Mouse (Mus musculus) erythroblast, embryonic 14.5 days (primary cell): ENCODE measurements around the gene Apex1. TPM values are rescaled to one million over a fixed set of nuclear protein-coding genes. Genes with fewer than 3 reads are reported as not detected.

Source experiments
- H3K27me3 ChIP-seq: 2 replicates; pipeline ENCODE4 v1.6.1; 2012; ENCODE audit warnings: inconsistent platforms; ENCODE audit not compliant: control insufficient read depth
- H3K36me3 ChIP-seq: 2 replicates; pipeline ENCODE4 v1.6.1; 2012; ENCODE audit warnings: mild to moderate bottlenecking, inconsistent platforms; ENCODE audit not compliant: control insufficient read depth
- H3K4me1 ChIP-seq: 2 replicates; pipeline ENCODE4 v1.6.1; 2012; ENCODE audit warnings: inconsistent platforms; ENCODE audit not compliant: control insufficient read depth
- H3K4me3 ChIP-seq: replicated peaks from 2 replicates; pipeline ENCODE3; 2012; ENCODE audit warnings: moderate library complexity, mild to moderate bottlenecking, inconsistent platforms
- H3K9me3 ChIP-seq: 2 replicates; pipeline ENCODE4 v1.6.1; 2012; ENCODE audit warnings: low read length, inconsistent platforms, mixed read lengths; ENCODE audit not compliant: control insufficient read depth
- GATA1 ChIP-seq: IDR thresholded peaks from 2 replicates; pipeline ENCODE4 v1.6.1; 2012; ENCODE audit warnings: low read length, inconsistent platforms, mixed read lengths
- TAL1 ChIP-seq: IDR thresholded peaks from 3 replicates; pipeline ENCODE4 v1.6.1; 2012; ENCODE audit warnings: low read length, inconsistent platforms, mixed read lengths
- polyA plus RNA-seq: library from polyadenylated mRNA; stranded (reverse); fragments of >175 nt; gene quantifications from 2 replicates; pipeline ENCODE4 v1.2.3, GENCODE M21; 2012

The Apex1 gene
- polyA plus RNA-seq, result 3.3 and 3.7 TPM in 2 replicates

- no peak for TF ChIP-seq TAL1
- TF ChIP-seq GATA1, result no peak
- Histone ChIP-seq H3K36me3 (peaks cover 45% of the 10 kb centered on the region), H3K4me3 (peak within 1 kb of the TSS; percentile 81), H3K4me1 (peaks cover 35% of the 10 kb centered on the region), H3K9me3 (no peaks in the 10 kb centered on the region), H3K27me3 (no peaks in the 10 kb centered on the region)
These were observed at the start of gene Apex1, which contains the start of gene Osgep for GRCm38 (mm10) chr14:50924281-50925064. Gene Apex1, plus strand, starts transcription at chr14:50924968. Gene Osgep, minus strand, starts transcription at chr14:50924893.

GRCm38 (mm10) chr14:50875175-50875574 lies 49.6 kb upstream of the Apex1 start:
- peaks cover 20% of the 10 kb centered on the region for H3K4me1 ChIP-seq
- H3K9me3 ChIP-seq, result no peaks in the 10 kb centered on the region
- no peak for TF ChIP-seq GATA1
- no peak for TF ChIP-seq TAL1
- H3K4me3 ChIP-seq, result no peak overlapping the region
- no peaks in the 10 kb centered on the region for H3K36me3 ChIP-seq
- H3K27me3 ChIP-seq, result no peaks in the 10 kb centered on the region

DNA sequence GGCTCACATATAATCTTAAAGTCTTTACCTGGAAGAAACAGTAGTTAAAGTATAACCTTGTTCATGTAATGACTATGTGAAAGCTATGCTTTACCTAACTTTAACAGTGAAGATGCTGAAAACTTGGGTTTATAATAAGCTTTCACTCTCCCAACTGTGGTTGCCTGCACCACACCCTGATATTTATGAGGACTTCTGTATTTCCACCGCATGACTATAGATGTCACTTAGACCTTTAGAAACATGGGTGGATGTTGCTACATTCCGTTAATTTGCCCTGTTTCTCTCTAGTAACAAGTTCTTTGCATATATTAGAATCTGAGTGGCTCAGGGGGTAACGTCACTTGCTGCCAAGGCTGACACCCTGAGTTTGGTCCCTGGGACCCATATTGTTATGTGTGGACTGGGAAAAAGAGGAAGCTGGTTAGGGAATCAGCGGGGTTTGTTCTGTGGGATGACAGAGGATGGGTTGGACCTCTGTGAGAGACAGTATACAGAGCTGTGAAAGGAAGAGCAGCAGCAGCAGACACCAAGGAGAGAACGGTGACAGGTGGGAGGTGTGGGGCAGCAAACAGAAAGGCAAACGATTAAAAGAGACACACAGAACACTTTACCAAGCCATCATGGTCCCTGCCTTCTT lies 49.1 kb upstream of the Apex1 start:
- H3K4me3 ChIP-seq, result no peak overlapping the region
- H3K36me3 ChIP-seq, result no peaks in the 10 kb centered on the region
- TF ChIP-seq TAL1 (no peak), GATA1 (no peak)
- H3K4me1 ChIP-seq, result peaks cover 15% of the 10 kb centered on the region
- no peaks in the 10 kb centered on the region for H3K27me3 ChIP-seq
- no peaks in the 10 kb centered on the region for H3K9me3 ChIP-seq

DNA sequence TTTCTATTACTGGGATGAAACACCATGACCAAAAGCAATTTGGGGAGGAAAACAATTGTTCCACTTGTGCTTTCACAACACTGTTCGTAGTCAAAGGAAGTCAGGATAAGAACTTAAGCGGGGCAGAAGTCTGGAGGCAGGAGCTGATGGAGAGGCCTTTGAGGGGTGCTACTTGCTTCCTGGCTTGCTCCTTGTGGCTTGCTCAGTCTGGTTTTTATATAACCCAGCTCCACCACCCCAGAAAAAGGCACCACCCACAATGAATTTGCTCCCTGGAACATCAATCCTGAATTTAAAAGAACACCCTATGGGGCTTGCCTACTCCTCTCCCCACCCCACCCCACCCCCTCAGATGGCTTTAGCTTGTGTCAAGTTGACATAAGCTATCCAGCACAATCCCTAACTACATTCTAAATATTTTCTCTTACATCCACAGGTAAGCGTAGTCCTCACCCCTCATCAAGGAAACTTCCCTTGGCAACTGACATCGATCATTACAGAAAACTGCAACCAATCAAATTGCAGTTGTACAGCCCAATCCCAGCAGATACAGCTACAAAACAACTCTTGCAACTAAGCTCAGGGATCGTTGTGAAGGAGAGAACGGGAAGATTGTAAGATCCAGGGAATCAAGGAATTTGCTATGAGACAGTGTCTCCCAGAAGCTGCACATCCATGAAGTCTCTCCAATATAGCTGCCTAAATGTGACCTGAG lies 48.4 kb upstream of the Apex1 start:
- Histone ChIP-seq H3K36me3 (no peaks in the 10 kb centered on the region), H3K27me3 (no peaks in the 10 kb centered on the region), H3K4me3 (no peak overlapping the region), H3K9me3 (no peaks in the 10 kb centered on the region), H3K4me1 (peaks cover 13% of the 10 kb centered on the region)
- no peak for TF ChIP-seq GATA1
- TF ChIP-seq TAL1, result no peak

DNA sequence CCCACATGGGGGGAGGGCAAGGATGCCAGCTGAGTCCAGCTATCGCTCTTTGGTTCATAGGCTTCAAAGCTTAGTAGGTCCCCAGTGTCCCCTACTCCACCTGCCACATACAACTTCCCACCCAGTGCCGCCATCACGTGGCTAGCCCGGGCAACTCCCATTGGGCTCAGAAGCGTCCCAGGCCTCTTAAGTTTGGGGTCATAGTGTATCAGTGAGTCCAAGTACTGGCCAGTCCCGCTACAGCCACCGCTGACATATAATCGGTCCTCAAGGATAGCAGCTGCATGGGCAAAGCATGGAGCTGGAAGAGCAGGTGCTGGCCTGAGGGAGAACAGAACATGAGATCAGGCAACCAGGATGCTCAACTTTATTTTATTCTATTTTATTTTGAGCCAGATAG lies 33.1 kb upstream of the Apex1 start:
- no peaks in the 10 kb centered on the region for H3K36me3 ChIP-seq

DNA sequence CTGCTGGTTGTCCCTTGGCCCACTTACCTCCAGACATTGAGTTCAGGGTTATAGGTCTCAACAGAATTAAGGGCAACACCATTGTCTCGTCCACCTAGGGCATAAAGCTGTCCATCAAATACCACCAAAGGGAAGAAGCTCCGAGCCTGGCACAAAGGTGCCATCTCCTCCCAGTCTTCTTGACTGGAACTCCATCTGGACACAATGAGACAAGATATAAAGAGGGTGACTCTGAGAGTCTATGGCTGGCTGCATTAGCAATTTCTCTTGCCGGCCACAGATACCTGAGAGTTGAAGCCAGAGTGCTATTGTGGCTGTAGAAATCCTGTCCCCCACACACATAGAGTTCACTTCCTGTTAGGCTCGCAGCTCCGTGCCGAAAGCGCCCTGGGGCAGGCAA lies 32.7 kb upstream of the Apex1 start:
- peaks cover 2% of the 10 kb centered on the region for H3K4me1 ChIP-seq
- H3K9me3 ChIP-seq, result no peaks in the 10 kb centered on the region
- no peaks in the 10 kb centered on the region for H3K36me3 ChIP-seq
- H3K4me3 ChIP-seq, result no peak overlapping the region
- H3K27me3 ChIP-seq, result peaks cover 24% of the 10 kb centered on the region
- TF ChIP-seq GATA1 (no peak), TAL1 (no peak)

More for the DNA sequence above, 33.1 kb upstream of the Apex1 start:
- Histone ChIP-seq H3K4me3 (no peak overlapping the region), H3K4me1 (peaks cover 2% of the 10 kb centered on the region), H3K27me3 (peaks cover 19% of the 10 kb centered on the region), H3K9me3 (no peaks in the 10 kb centered on the region)
- no peak for TF ChIP-seq GATA1
- TF ChIP-seq TAL1, result no peak

DNA sequence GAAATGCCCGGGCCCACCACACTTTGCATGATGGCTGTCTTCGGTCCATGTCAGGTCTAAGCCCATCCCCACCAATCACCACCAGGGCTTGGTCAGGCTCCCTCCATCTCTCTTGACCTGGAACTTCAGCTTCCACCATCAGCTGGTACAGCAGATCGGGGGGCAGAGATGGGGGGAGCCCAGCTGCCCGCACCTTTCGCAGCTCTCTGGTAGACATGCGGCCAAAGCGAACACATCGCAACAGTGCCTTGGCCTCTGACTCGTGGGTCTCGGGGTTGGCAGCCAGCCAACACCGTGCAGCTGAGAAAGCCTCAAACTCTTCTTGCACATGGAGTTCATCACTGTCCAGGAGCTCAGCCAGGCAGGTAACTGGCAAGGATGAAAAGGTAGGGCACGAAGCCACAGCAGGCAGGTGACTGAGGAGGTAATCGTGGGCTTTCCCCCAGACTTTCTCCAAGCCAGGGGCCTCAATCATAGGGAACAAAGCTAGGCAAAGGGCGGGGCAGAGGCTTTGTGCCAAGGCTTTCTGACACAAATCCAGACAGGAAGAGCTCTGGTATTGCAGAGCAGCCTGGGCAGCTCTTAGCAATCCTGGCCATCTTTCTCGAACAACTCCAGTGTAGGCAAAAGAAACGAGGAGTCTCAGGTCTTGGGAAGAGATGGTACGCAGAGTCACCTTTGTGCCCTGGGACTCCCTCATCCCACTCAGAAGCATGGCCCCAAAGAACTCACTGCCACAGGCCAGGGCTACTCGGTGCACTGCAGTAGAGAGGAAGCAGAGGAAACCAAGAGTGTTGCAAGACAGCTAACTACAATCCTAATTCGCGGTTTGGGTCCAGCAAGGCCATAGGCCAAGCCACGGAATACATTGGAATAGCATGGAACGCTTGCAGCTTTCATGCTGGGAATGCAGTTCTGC lies 32.0 kb upstream of the Apex1 start:
- Histone ChIP-seq H3K9me3 (no peaks in the 10 kb centered on the region), H3K4me3 (no peak overlapping the region), H3K27me3 (peaks cover 31% of the 10 kb centered on the region), H3K36me3 (no peaks in the 10 kb centered on the region), H3K4me1 (peaks cover 2% of the 10 kb centered on the region)
- TF ChIP-seq GATA1 (no peak), TAL1 (no peak)

- Histone ChIP-seq H3K4me3 (no peak overlapping the region), H3K36me3 (no peaks in the 10 kb centered on the region), H3K9me3 (no peaks in the 10 kb centered on the region), H3K4me1 (peaks cover 2% of the 10 kb centered on the region), H3K27me3 (peaks cover 33% of the 10 kb centered on the region)
- TF ChIP-seq TAL1 (no peak), GATA1 (no peak)
These were observed 29.4 kb upstream of the Apex1 start for GRCm38 (mm10) chr14:50895407-50895806.
